Mouse (Mus musculus): ENCODE measurements around the gene Ebf3. TPM values are rescaled to one million over a fixed set of nuclear protein-coding genes. Genes with fewer than 3 reads are reported as not detected.

Ebf3 gene
- polyA plus RNA-seq (2012; rRNA removed): 0.68 and 1.9 TPM in 2 replicates

DNA sequence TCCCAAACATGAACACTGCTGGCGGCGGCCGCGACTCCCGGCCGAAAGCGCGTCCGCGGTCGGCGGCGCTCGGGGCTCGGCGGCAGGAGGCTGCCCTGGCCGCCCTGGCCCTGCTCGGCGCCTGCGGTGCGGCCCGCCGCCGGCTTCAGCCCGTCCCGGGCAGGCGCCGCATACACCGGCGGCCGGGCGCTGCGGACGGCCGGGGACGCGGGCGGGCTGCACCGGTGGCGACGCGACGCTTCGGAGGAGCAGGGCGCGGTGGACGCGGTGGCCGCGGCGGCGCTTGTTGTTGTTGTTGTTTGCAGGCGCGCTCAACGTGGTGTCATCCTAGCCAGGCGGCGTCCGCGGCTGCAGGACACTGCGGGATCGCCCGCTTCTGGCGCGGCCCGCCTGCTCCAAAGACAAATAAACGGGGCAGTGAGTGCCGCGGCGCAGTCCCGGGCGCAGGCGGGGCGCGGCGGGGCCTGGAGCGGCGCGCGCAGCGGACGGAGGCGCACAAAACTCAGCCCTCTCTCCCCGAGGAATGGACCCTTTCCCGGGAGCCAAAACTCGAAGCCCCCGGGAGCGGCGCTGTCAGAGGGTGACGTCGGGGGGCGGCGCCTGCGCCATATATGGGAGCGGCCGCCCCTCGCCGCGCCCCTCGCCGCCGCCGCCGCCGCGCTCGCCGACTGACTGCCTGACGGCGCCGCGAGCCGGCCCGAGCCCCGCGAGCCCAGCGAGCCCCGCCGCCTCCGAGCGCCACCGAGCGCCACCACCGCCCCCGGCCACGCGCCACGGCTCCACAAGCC, at the start of gene Ebf3:
Ebf3 (minus strand) TSS at position 542 of the 788 bp plus-strand sequence.
- Histone ChIP-seq H3K27me3 (replicated peaks; ENCODE audit: control insufficient read depth, insufficient read depth, low read length) (peaks cover 26% of the 10 kb centered on the region), H3K27ac (ENCODE audit: insufficient read depth, low read depth, low read length) (no peak within 1 kb of the TSS), H3K4me3 (ENCODE audit: insufficient read depth, low read depth, low read length) (peak within 1 kb of the TSS; percentile 59), H3K36me3 (ENCODE audit: control insufficient read depth, insufficient read depth, low read length) (no peaks in the 10 kb centered on the region), H3K4me1 (ENCODE audit: control insufficient read depth, insufficient read depth, low read length) (no peaks in the 10 kb centered on the region)
- 2% methylated on average over 122 of the region's 127 CpGs for WGBS
- TF ChIP-seq CTCF (conservative IDR thresholded peaks at IDR 0.05; ENCODE audit: insufficient read depth, insufficient read length, low read depth, low read length): no peak
- TF ChIP-seq POLR2A (IDR thresholded peaks at IDR 0.05; ENCODE audit: low read depth, low read length): no peak
- peak; percentile 75 for DNase-seq

DNA sequence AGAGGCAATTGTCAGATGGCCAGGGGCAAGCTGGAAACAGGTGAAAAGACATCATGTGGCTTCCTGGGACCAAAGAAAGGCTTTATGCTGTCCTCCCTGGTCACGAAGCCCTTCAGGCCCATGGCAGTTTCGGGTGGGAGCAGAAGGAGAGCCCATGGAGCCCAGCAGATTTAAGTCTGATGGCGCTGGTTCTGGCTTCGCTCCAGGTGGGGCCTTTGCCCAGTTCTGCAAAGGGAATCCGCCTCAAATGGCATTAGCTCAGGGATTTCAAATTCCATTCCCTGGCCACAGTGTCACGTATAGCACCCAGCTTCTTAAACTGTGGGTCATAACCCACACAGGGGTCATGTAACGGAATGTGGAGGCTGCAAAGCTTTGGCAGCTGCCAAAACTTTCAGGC, 32.6 kb upstream of the Ebf3 start:
- Histone ChIP-seq H3K4me1 (ENCODE audit: control insufficient read depth, insufficient read depth, low read length) (no peaks in the 10 kb centered on the region), H3K27ac (ENCODE audit: insufficient read depth, low read depth, low read length) (no peak overlapping the region), H3K36me3 (ENCODE audit: control insufficient read depth, insufficient read depth, low read length) (no peaks in the 10 kb centered on the region), H3K4me3 (ENCODE audit: insufficient read depth, low read depth, low read length) (no peak overlapping the region), H3K27me3 (replicated peaks; ENCODE audit: control insufficient read depth, insufficient read depth, low read length) (no peaks in the 10 kb centered on the region)
- whole genome bisulfite sequencing: 67% methylated on average over 7 of the region's 7 CpGs
- DNase-seq: no peak
- TF ChIP-seq POLR2A (IDR thresholded peaks at IDR 0.05; ENCODE audit: low read depth, low read length) (no peak), CTCF (conservative IDR thresholded peaks at IDR 0.05; ENCODE audit: insufficient read depth, insufficient read length, low read depth, low read length) (no peak)

DNA sequence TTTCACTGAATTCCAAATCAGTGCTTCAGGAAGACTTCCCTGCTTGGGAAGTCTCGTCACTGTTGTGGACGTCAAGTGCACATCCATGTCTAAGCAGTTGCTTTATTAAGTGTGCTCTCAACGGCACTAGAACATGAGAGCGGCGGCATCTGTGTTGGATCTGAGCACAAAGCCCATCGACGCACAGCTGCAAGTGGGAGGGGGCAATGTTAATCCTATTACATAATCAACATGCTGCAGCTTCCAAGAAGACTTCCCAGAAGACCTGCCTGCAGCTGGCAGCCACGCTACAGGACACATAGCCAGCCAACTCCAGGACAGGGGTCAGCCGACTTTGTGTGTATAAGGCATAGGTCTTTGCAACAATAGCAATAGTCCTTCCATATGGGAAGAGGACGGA, 31.8 kb upstream of the Ebf3 start:
- Histone ChIP-seq H3K36me3 (ENCODE audit: control insufficient read depth, insufficient read depth, low read length) (no peaks in the 10 kb centered on the region), H3K4me1 (ENCODE audit: control insufficient read depth, insufficient read depth, low read length) (no peaks in the 10 kb centered on the region), H3K27ac (ENCODE audit: insufficient read depth, low read depth, low read length) (no peak overlapping the region), H3K27me3 (replicated peaks; ENCODE audit: control insufficient read depth, insufficient read depth, low read length) (no peaks in the 10 kb centered on the region), H3K4me3 (ENCODE audit: insufficient read depth, low read depth, low read length) (no peak overlapping the region)
- TF ChIP-seq CTCF (conservative IDR thresholded peaks at IDR 0.05; ENCODE audit: insufficient read depth, insufficient read length, low read depth, low read length) (no peak), POLR2A (IDR thresholded peaks at IDR 0.05; ENCODE audit: low read depth, low read length) (no peak)
- WGBS: 78% methylated on average over 10 of the region's 10 CpGs
- no peak for DNase-seq

DNA sequence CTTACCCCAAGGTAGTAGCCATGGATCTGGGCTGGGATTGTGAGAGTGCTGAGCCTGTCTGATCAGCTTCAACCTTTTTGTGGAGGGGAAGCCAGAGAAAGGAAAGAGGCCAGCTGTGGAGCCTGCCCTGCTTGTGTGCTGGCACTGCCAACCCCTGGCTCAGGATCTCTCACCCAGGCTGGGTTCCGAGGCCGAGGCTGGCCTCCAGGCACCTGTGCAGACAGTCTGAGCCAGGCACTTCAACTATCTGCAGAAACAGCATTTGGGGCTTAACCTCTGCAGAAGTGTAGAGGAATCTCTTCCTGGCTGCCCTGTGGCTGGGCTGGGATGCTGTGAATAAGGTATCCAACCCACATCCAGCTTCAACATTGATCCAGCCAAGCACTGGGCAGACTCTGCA, 19.7 kb upstream of the Ebf3 start:
- 85% methylated on average over 2 of the region's 2 CpGs for WGBS
- no peaks in the 10 kb centered on the region for H3K36me3 ChIP-seq (ENCODE audit: control insufficient read depth, insufficient read depth, low read length)
- TF ChIP-seq CTCF (conservative IDR thresholded peaks at IDR 0.05; ENCODE audit: insufficient read depth, insufficient read length, low read depth, low read length) (no peak), POLR2A (IDR thresholded peaks at IDR 0.05; ENCODE audit: low read depth, low read length) (no peak)

DNA sequence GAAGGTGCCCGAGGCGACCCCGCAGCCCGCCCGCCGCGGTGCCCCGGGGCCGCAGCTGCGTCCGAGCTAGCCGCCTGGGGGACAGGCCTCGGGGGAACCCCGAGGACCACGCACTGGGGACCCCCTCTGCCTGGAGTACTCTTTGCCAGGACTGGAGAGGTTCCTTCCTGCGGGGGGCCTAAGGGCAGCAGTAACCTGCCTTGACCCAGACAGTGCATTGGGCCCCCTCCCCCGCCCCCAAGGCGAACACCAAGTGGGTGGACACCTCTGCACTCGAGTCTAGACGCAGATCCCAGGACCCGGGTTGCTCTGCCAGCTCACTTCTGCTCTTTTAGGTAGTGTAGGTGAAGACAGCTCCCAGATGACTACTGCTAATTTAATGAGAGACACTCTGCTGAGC, 8.7 kb upstream of the Ebf3 start:
- Histone ChIP-seq H3K4me1 (ENCODE audit: control insufficient read depth, insufficient read depth, low read length) (no peaks in the 10 kb centered on the region), H3K36me3 (ENCODE audit: control insufficient read depth, insufficient read depth, low read length) (no peaks in the 10 kb centered on the region), H3K4me3 (ENCODE audit: insufficient read depth, low read depth, low read length) (no peak overlapping the region), H3K27ac (ENCODE audit: insufficient read depth, low read depth, low read length) (no peak overlapping the region), H3K27me3 (replicated peaks; ENCODE audit: control insufficient read depth, insufficient read depth, low read length) (peaks cover 7% of the 10 kb centered on the region)
- TF ChIP-seq CTCF (conservative IDR thresholded peaks at IDR 0.05; ENCODE audit: insufficient read depth, insufficient read length, low read depth, low read length) (no peak), POLR2A (IDR thresholded peaks at IDR 0.05; ENCODE audit: low read depth, low read length) (no peak)
- no peak for DNase-seq
- WGBS: 3% methylated on average over 21 of the region's 21 CpGs

More for the DNA sequence above, 19.7 kb upstream of the Ebf3 start:
- Histone ChIP-seq H3K27ac (ENCODE audit: insufficient read depth, low read depth, low read length) (no peak overlapping the region), H3K4me3 (ENCODE audit: insufficient read depth, low read depth, low read length) (no peak overlapping the region), H3K27me3 (replicated peaks; ENCODE audit: control insufficient read depth, insufficient read depth, low read length) (no peaks in the 10 kb centered on the region), H3K4me1 (ENCODE audit: control insufficient read depth, insufficient read depth, low read length) (no peaks in the 10 kb centered on the region)
- no peak for DNase-seq

DNA sequence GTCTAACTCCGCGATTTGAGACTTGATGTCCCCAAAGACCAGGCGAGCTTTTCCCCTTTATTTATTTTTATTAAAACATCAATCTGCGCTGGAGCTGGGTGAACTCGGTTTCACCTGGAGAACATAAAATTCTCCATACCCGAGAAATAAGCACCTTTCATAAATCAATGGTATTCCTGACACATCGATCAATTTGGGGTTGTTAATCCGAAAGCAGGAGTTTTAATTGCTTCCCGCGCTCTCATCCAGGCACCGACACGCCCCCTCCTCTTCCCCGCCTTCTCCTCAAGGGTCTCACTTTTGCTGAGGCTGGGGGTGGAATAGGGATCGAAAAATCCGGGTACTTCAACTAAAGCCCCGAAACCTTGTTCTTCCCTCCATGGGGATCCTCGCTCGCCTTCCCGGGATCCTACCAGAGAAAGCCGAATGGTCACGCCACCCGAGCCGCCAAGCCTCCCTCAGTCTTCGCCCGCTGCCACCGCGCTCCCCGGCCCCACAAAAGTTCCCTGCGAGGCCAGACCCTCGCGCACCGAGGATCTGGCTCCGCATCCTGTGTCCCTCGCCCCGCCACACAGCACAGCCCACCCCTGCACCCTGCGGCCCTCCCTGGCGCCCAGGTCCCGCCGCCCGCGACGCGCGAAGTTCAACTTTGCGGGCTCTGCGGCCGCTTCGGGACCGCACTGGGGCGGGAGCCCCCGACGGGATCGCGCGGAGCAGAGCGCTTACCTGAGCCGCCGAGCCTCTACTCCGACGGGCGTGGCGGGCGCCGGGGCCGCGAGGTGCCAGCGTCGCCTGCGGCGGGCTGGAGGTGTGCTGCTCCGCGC, 7.9 kb upstream of the Ebf3 start:
- TF ChIP-seq CTCF (conservative IDR thresholded peaks at IDR 0.05; ENCODE audit: insufficient read depth, insufficient read length, low read depth, low read length) (no peak), POLR2A (IDR thresholded peaks at IDR 0.05; ENCODE audit: low read depth, low read length) (no peak)
- DNase-seq: no peak
- 2% methylated on average over 66 of the region's 72 CpGs for WGBS
- no peak overlapping the region for H3K4me3 ChIP-seq (ENCODE audit: insufficient read depth, low read depth, low read length)
- H3K36me3 ChIP-seq (ENCODE audit: control insufficient read depth, insufficient read depth, low read length): no peaks in the 10 kb centered on the region
- no peaks in the 10 kb centered on the region for H3K4me1 ChIP-seq (ENCODE audit: control insufficient read depth, insufficient read depth, low read length)
- H3K27ac ChIP-seq (ENCODE audit: insufficient read depth, low read depth, low read length): no peak overlapping the region
- H3K27me3 ChIP-seq (replicated peaks; ENCODE audit: control insufficient read depth, insufficient read depth, low read length): peaks cover 8% of the 10 kb centered on the region
